Mouse (Mus musculus): ENCODE results near the gene Usp54.
"Not testable (repeated sequence)": the region's sequence is repeated elsewhere in the genome, so short reads cannot be mapped to it uniquely, and the experiment has no call there.

Usp54 gene

DNA sequence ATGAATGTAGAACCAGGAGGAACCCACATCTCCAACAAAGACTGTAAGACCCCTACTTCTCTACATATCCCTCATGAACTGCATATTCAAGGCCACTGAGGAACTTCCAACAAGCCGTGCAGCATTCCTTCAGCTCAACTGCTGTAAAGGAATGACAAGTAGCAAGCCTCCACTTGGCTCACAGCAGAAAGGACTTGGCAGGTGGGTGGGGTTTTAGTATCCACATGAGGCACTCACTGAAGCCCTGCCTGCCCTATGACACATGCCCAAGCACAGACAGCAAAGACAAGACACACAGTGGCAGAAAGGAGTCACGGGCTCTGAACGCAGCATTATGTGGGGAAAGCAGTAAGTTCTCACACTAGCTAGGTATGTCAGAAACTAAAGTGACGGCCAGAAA, 30.7 kb downstream of the Usp54 start:
- DNase-seq (ENCODE audit: low spot score): no peak

DNA sequence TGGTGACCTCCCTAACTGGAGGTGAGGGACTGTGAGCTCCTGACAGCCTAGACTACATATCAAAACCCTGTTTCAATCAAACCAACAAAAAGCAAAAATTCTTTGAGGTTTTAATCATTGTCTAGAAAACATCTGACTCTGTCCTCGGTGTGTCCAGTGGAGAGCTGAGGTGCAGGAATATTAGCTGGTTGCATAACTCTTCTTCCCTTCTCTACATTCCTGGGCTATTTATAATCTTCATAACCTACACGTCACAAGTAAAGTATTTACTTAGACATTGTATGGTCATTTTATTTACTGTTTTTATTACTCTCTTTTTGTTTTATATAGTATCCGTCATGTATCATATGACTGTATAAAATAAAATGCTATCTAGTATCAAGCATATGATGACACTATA, 31.3 kb downstream of the Usp54 start:
- no peak for DNase-seq (ENCODE audit: low spot score)

DNA sequence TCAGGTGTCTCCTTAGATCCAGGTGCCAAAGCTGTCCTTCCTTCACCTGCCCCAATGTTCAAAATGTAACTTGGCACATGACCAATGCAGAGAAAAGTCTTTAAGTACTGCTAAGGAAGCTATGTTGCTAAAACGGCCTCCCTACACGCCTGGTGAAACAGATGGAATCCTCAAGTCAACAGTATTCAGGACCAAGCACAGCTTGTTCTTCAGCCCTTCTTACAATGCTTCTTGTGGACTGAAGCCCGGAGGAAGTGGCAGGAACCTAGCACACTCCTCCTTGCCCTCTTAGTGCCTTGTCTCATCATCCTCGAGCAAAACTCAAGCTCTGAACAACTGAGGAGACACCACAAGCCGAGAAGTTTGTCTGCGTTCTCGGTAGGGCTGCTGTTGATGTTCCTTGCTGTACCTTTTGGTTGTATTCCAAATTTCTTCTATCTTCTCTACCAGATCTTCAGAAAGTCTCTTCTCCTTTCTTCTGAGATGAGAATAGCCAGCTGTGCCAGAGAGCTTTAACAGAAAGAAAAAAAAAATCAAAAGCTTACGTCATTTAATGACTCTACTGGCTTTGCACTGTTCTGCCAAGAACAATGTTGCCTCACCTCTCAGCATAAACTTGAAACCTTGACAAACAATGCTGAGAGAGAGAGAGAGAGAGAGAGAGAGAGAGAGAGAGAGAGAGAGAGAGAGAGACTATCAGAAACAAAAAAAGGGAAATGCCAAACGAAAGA, 33.3 kb downstream of the Usp54 start:
- DNase-seq (ENCODE audit: low spot score): no peak

DNA sequence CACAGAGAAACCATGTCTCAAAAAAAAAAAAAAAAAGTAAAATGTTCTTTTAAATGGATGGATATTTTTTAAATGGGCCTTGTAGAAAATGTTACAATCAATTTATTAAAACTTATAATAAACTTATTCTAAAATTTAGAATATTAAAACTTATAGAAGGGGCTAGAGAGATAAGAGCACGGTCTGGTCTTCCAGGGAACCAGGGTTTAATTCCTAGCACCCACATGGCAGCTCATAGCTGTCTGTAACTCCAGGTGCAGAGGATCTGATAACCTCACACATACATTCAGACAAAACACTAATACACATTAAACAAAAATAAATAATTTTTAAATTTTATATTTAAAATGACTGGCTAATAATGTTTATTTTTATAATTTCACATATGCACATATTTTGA, 39.6 kb downstream of the Usp54 start:
- no peak for DNase-seq (ENCODE audit: low spot score)

GRCm38 (mm10) chr14:20600203-20600602, 40.7 kb downstream of the Usp54 start:
- DNase-seq (ENCODE audit: low spot score): no peak

DNA sequence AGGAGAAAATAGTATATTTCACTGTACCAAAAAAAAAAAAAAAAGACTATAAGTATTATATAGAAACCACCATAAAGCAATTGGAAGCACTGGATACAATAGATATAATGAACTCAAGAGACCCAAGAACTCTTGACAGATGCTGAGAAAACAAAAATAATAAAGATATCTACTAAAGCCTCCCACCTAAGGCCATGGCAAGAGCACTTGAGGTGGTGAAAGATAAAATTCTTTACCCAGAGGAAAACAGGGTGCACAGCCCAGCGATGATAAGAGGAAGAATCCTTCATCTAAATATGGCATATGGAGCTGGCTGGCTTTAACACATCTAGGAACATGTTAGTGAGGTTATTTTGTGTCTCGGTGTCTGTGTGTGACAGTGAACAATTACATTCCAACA, 41.3 kb downstream of the Usp54 start:
- no peak for DNase-seq (ENCODE audit: low spot score)

DNA sequence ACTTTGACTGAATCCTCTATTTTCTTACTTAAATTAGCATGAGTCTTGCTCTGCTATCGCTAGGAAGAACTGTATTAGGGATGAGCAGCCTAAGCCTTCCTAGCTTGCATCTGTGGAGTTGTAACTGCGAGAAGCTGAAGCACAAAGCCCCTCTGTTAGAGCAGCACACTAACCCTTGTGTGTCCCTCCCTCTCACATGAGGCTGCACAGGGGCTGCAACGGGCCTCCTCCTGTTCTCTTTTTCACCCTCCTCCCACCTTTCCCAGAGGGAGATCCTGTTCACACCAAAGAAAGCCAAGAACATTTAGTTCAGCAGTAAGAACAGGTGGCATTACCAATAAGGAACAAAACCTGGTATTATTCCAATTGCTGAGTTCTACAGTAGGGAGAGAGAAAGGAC, 45.1 kb downstream of the Usp54 start:
- DNase-seq (ENCODE audit: low spot score): peak; percentile 24

- DNase-seq (ENCODE audit: low spot score): no peak
These were observed 53.4 kb downstream of the Usp54 start for GRCm38 (mm10) chr14:20587458-20587857.

- no peak for DNase-seq (ENCODE audit: low spot score)
These were observed 61.9 kb downstream of the Usp54 start for GRCm38 (mm10) chr14:20578822-20579407.

DNA sequence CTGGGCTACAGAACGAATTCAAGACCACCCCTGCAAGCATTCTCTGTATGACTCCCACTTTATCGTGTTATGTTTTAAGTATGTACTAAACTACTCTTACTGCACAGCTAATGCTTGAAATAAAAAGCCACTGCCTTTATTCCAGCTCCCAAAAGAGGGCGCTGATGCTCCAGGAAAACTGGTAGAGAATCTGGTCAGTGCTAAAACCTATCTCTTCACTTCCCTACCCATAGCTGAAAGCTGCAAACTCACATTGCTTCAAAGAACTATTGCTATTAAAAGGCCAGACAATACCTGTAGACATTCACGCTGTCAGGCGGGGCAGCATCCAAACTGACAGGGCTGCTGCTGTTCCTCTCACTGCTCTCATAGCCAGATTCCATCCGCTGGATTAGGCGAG, 64.7 kb downstream of the Usp54 start:
- DNase-seq (ENCODE audit: low spot score): peak; percentile 85

GRCm38 (mm10) chr14:20573196-20573595, 67.7 kb downstream of the Usp54 start:
- not testable (repeated sequence) for DNase-seq (ENCODE audit: low spot score)

- DNase-seq (ENCODE audit: low spot score): no peak
These were observed 75.4 kb downstream of the Usp54 start for GRCm38 (mm10) chr14:20565256-20566021.

- DNase-seq (ENCODE audit: low spot score): no peak
These were observed 76.2 kb downstream of the Usp54 start for GRCm38 (mm10) chr14:20564692-20565091.

DNA sequence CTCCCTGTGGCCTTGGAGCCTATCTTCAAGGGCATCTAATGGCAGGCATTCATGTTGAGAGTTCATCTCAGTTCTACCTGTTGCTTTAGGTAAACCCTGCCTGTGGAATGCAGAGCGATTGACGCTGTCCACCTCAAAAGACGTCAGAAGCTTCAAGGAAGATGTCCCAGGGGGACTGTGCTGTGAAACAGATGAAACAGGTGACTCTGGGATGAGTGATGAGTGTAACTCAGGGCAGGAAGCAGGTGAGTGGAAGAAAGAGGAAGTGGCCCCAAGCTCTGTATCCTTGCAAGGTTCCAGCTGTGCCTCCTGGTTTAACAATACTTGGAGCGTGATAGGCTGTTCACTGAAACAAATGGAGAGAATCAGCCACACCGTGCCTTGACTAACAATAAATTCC, 79.0 kb downstream of the Usp54 start:
- DNase-seq (ENCODE audit: low spot score): no peak

DNA sequence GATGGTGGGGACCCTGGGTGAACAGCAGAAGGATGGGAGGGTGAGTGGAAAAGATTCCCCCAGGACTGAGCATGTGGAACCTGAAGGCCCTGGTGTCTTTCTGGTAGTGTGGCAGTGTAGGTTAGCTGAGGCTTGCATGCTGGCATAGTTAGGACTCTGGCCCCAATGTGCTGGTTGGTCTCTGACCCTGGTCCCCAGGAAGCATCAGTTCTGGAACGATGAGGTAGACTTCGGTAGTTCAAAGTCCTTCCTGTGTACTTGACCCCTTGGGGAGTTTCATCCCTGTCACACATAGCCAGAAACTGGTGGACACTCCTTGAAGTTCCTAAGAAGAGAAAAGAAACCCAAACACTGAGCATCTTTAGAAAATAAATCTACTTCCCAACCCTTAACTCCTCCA, 90.7 kb downstream of the Usp54 start:
- no peak for DNase-seq (ENCODE audit: low spot score)

- DNase-seq (ENCODE audit: low spot score): peak; percentile 95
These were observed 94.4 kb downstream of the Usp54 start, which contains the start of gene Ppp3cb for GRCm38 (mm10) chr14:20546415-20546814. Gene Ppp3cb, minus strand, starts transcription at chr14:20546573.

GRCm38 (mm10) chr14:20545529-20546331, 95.1 kb downstream of the Usp54 start:
- peak; percentile 82 for DNase-seq (ENCODE audit: low spot score)

- DNase-seq (ENCODE audit: low spot score): peak; percentile 8
These were observed 96.1 kb downstream of the Usp54 start for GRCm38 (mm10) chr14:20544467-20545411.

- DNase-seq (ENCODE audit: low spot score): no peak
These were observed 111.2 kb downstream of the Usp54 start for GRCm38 (mm10) chr14:20529643-20530042.

DNA sequence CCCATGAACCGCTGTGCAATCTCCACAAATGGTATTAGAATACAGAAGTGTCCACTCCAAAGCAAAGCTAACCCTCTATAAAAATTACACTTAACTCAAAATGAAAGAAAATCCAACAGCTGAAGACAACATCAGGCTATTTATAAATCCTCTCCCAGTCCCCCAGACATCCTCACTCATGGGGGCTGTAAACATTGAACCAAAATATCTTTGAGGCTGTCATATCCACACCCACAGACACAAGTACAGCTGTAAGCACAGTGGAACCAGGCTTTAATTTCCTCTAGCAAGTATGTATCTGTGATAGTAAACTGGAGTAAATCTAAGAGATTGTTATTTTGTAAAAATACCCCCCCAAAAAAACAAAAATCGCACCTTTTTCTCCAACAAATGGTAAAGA, 120.7 kb downstream of the Usp54 start:
- no peak for DNase-seq (ENCODE audit: low spot score)

- DNase-seq (ENCODE audit: low spot score): no peak
These were observed 132.4 kb downstream of the Usp54 start for GRCm38 (mm10) chr14:20508424-20508823.
